Mouse (Mus musculus) cerebellum, postnatal 25 days (tissue): Measurements from ENCODE around the gene Ccdc137.

Experiments
- DNase-seq, 2 experiments: peaks; one replicate each; pipeline ENCODE4 v3.0.0; 2021; ENCODE audit warnings: mixed read lengths in 2 of 2

The Ccdc137 gene

DNA sequence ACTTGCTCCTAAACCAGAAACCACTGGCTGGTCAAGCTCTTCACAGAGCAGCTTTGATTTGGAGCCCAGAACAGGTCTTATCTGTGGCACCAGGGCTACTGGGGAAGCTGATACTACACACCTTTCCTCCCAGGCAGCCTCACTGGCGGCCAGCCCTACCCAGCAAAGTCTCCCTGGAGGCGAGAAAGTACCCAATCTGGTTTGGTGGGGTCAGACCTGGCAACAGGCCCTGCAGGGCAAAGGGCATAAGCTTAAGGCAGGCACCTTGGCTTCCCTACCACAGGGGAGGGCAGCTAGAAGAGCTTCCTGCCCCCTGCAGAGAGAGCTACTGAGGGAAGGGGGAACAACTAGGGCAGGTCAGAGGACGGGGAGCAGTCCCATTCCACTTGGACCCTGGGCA is 42.4 kb downstream of the Ccdc137 start:
- DNase-seq, result no peak

DNA sequence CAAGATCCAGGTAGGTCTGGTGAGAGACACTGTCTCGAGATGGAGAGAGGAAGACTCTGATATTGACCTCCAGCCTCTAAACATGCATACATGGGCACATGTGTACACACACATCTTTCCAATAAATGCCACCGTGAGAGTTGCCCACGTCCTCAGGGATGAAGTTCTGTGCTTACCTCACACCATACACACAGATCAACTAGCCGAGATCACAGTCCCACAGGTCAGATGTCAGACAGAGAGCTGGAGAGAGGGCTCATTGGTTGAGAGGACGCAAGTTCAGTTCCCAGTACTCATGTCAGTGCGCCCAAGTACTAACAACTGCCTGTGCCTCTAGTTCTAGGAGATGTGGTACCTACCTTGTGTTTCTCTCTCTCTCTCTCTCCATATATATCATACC is 43.1 kb downstream of the Ccdc137 start:
- no peak for DNase-seq

- no peak for DNase-seq
Observed at GRCm38 (mm10) chr11:120501701-120502100, 43.8 kb downstream of the Ccdc137 start.

DNA sequence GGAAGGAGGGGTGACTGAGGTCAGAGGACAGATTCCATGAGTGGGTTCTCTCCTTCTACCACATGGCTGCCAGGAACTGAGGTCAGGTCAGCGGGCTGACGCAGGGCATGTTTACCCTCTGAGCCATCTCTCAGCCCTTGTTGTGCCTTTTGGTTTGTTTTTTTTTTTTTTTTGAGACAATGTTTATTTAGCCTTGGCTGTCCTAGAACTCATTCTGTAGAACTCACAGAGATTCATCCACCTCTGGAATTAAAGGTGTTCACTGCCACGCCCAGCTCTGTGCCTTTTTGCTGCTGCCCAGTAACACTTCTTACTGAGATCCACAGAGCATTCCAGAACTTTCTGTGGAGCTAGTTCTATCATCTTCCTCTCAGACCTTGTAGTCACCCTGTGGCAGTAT is 47.7 kb downstream of the Ccdc137 start:
- DNase-seq, result no peak

- DNase-seq, result peak; percentile 62 to 82
Observed at GRCm38 (mm10) chr11:120506899-120507298, 49.0 kb downstream of the Ccdc137 start.

DNA sequence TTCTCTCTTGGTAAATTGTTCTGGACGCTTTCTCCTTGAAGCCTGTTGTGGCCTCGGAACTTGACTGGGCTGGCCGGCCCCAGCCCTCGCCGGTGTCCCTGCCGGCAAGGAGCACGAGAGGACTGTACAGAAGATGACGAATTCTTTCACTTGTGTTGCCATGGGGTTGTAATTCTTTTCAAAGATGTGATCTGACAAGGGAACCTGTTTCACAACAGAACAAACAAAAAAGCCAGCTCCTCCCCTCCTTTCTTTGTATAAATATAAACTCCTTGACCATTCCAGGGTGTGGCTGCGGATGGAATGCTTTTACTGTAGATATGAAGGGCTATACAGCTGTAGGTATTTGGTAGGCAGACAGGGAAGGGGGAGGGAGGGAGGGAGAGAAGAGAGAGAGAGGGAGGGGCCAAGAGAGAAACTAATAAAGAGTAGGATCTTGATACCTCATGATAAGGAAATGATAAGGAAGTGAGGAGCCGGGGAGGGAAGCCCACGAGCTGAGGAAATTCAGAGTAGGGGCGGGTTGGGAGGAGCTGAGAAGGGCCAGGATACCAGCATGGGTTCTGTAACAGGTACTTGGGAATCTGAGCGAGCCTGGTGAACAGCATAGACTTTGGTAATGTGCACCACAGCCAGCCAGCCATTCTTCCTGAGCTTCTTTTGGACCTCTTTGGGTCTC is 49.8 kb downstream of the Ccdc137 start:
- no peak for DNase-seq

- no peak for DNase-seq
Observed at GRCm38 (mm10) chr11:120508290-120508870, 50.5 kb downstream of the Ccdc137 start.

DNA sequence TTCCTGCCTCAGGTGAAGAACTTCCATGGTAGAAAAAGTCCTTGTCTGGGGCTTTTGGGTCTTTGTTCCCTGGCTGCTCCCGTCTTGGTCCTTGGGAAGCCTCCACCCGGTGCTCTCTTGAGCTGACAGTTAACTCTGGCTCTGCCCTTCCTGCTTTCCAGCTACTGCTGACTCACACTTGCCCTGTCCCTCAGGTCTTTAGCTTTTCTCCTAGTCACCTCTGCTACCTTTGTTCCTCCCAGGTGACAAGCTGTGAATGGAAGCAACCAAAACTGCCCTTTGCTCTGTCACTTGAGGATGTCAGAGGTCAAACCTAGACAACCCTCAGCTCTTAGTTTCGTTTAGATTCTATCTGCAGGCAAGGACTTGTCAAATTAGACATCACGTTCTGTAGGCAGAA is 52.0 kb downstream of the Ccdc137 start:
- no peak for DNase-seq

- DNase-seq, result no peak
Observed at GRCm38 (mm10) chr11:120510375-120511030, 52.6 kb downstream of the Ccdc137 start.

DNA sequence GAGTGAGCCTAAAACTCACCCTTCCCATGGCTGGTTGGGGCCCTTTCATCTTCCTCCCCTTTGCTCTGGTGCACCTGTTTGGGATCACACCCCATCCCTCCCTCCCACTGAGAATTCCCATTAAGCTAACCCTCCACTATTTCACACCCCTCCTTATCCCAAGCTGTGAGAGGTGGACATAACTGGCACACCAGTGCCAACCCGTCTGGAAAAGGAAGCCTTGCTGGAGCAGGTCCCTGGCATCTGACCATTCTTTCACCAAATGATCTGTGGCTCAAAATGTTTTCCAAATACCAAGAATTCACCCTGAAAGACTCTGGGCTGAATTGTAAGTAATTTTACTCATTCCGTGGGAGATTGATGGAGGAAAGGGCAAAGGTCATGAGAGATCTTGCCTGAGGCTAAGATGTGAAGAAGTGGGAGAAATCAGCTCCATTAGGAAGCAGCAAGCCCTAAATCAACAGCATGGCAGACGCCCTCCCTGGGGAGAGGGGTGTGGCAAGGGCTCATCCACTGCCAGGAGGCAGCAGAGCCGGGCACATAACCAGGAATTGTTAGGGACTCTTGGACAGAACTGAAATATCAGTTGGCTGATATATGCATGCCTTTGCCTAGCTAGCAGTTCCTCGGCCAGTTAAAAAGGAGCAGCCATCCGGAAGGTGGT is 55.0 kb downstream of the Ccdc137 start:
- DNase-seq, result peak; percentile 75 to 82
